Mouse (Mus musculus): ENCODE data around the gene Thoc5. TPM values are rescaled to one million over a fixed set of nuclear protein-coding genes. Genes with fewer than 3 reads are reported as not detected.
A peak's percentile ranks its signal among the peaks of the same experiment; 100 is the strongest.

The Thoc5 gene
- polyA plus RNA-seq, 1 experiment from 2014 or later, result 51.4 TPM

DNA sequence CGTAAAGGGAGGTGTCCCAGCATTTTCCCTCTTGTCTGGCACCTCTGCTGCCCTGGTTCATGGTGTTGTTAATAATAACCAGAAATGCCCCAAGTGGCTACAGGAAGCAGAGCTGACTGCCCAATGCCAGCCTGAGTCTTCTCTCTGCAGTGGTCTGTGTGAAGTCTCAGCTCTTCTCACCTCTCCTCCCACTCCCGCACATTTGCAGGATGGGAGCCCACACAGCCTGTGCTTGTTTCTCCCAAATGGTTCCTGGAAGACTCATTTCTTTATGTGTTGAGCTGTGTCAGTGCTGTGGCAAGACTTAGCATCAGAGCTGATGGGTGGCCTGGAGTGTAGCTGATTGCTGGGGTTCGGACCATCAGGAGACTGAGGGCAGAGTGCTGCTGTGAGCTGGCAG lies 32.1 kb downstream of the Thoc5 start:
- peaks cover 76% of the 10 kb centered on the region for H3K36me3 ChIP-seq
- no peak overlapping the region for H3K4me2 ChIP-seq
- H3K27ac ChIP-seq (replicated peaks), result no peak overlapping the region
- peaks cover 13% of the 10 kb centered on the region for H3K4me1 ChIP-seq (replicated peaks)
- H3K9ac ChIP-seq, result no peak overlapping the region
- no peaks in the 10 kb centered on the region for H3K27me3 ChIP-seq
- 98% methylated on average over 3 of the region's 3 CpGs for WGBS
- H3K4me3 ChIP-seq, result no peak overlapping the region
- no peaks in the 10 kb centered on the region for H3K9me3 ChIP-seq
- ATAC-seq (ENCODE audit: low FRiP score, low read depth), result no peak

DNA sequence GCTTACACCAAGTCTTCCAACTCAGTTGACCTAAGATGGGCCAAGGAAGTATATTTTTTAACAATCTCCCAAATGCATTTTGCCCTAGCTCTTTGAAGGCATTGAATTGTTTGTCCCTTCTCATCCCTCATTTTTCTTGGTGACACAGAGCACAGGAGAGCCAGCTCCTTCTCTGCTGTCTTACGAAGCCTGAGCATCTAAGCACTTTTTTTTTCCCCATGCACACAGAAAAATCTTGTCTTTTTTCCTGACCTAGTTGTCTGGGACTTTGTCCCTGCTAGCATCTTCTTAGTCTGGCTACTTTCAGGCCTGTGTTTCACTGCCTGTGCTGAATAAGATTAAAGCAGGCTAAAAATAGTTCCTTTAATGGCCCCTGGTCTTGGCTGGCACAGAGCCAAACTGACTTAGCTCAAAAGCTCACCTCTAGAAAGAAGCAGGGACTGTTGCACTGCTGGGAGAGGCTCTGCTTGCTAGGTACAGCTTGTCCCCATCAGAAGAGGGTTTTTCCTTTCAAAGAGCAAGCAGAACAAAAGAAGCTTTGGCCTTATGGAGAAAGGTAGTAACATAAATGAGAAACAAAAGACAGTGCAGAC lies 36.0 kb downstream of the Thoc5 start:
- WGBS, result 64% methylated on average over 1 of the region's 1 CpGs
- no peak overlapping the region for H3K4me3 ChIP-seq
- H3K9me3 ChIP-seq, result no peaks in the 10 kb centered on the region
- peaks cover 48% of the 10 kb centered on the region for H3K36me3 ChIP-seq
- H3K9ac ChIP-seq, result no peak overlapping the region
- H3K4me1 ChIP-seq (replicated peaks), result peaks cover 13% of the 10 kb centered on the region
- peak overlapping the region; percentile 51 for H3K27ac ChIP-seq (replicated peaks)
- no peak overlapping the region for H3K4me2 ChIP-seq
- no peaks in the 10 kb centered on the region for H3K27me3 ChIP-seq
- 0 out of 2 replicates have a peak, but pooled peaks have one; percentile 8 for ATAC-seq (ENCODE audit: low FRiP score, low read depth)

DNA sequence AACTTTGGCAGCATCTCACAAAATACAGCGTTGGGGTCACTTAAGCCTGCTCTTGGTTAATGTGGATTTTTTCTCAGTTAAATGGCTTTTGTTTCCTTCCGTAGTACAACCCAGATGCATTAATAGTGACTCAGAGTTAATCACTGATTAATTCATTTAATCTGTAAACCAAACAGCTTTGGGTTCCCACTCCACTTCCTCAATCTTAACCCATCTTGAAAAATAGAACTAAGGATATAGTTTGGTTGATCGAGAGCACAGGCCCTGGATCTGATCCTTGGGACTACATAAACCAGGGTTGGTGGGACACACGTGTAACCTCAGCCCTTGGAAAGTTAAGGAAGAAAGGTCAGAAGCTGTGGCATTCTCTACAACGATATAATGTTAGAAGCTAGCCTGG lies 41.1 kb downstream of the Thoc5 start:
- 0 out of 2 replicates have a peak, but pooled peaks cover 5% of the 10 kb centered on the region for H3K36me3 ChIP-seq
- H3K9me3 ChIP-seq, result no peaks in the 10 kb centered on the region
- no peak overlapping the region for H3K4me2 ChIP-seq
- no peak overlapping the region for H3K4me3 ChIP-seq
- peaks cover 5% of the 10 kb centered on the region for H3K4me1 ChIP-seq (replicated peaks)
- no peak overlapping the region for H3K9ac ChIP-seq
- 82% methylated on average over 5 of the region's 5 CpGs for WGBS
- H3K27ac ChIP-seq (replicated peaks), result no peak overlapping the region
- no peak for ATAC-seq (ENCODE audit: low FRiP score, low read depth)
- H3K27me3 ChIP-seq, result no peaks in the 10 kb centered on the region

DNA sequence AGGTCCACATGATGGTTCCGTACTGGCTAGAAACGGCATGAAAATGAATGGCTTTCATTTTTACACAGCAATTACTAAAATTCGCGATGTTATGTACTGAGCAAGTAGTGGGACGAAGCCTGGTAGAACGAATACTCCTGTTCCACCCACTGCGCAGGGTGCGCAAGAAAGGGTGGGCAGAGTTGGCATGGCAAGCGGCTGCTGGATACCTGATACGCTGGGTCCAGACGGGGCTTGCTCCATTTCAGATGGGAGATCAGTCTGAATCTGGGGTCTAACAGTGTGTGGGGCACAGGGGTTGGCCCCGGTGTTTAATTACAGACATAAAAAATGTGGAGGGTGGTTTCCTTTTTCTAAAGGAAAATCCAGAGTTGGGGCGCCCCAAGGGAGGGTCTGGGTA lies 51.4 kb downstream of the Thoc5 start:
- ATAC-seq (ENCODE audit: low FRiP score, low read depth), result peak; percentile 25; the same call in 1 of the 2 replicates
- Histone ChIP-seq H3K36me3 (no peaks in the 10 kb centered on the region; the same call in 1 of the 2 replicates), H3K9ac (peak overlapping the region; percentile 75; the same call in 1 of the 2 replicates), H3K4me1 (replicated peaks) (peaks cover 40% of the 10 kb centered on the region), H3K4me2 (peak overlapping the region; percentile 75), H3K27me3 (peaks cover 46% of the 10 kb centered on the region), H3K4me3 (peak overlapping the region; percentile 57), H3K9me3 (no peaks in the 10 kb centered on the region), H3K27ac (replicated peaks) (peak overlapping the region; percentile 93)
- 44% methylated on average over 13 of the region's 13 CpGs for whole genome bisulfite sequencing

DNA sequence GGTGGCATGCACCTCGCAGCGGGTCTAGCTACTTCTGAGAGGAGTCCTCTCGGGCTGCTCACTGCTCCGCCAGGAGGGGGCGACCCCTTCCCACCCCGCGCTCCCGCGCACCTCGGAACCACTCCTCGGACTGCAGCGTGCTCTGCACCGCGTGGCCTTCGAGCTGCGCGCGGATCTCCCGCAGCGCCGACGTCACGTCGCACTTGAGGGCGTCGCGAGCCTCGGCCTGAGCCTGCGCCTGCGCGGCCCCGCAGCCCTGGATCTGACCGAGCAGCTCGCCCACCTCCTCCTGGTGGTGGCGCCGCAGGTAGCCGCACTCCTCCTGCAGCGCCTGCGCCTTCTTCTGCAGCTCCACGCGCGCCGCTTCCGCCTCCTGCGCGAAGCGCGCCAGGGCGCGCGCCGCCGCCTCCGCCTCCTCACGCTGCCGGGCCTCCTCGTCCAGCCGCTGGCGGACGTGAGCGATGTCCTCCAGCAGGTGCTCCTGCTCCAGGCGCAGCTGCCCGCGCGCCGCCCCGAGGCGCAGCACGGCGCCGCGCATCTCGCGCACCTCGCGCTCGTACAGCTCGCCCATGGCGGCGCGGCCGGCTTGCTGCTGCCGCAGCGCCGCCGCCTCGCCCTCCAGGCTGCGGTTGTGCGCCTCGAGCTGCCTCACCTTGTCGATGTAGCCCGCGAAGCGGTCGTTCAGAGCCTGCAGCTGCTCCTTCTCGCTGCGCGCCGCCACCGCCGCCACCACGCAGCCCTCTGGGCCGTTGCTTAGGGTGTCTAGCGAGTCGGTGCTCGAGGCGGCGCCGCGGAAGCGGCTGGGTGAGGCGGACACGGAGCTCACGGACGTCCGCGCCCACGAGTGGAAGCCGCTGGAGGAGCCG lies 52.1 kb downstream of the Thoc5 start:
- Histone ChIP-seq H3K4me1 (replicated peaks) (peaks cover 40% of the 10 kb centered on the region), H3K27ac (replicated peaks) (peak overlapping the region; percentile 93), H3K36me3 (no peaks in the 10 kb centered on the region; the same call in 1 of the 2 replicates), H3K4me3 (peak overlapping the region; percentile 57), H3K9me3 (no peaks in the 10 kb centered on the region), H3K27me3 (peaks cover 50% of the 10 kb centered on the region), H3K4me2 (peak overlapping the region; percentile 75), H3K9ac (peak overlapping the region; percentile 75)
- ATAC-seq (ENCODE audit: low FRiP score, low read depth), result peak; percentile 94
- under 1% methylated on average over 115 of the region's 120 CpGs for WGBS

DNA sequence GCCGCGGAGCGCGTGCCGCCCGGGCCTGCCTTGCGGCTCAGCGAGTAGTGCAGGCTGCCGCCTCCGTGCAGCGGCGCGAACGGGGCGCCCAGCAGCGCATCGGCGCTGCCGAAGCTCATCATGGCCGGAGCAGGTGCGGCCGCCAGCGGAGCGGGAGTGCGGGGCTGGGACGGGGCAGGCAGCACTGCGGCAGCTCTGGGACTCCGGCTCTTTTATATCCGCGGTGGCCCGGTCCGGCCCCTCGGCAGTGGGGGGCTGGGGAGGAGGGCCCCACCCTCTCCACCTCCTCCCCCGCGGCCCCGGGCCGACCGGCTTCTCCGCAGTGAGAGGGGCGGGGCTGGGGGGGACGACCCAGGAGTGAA lies 52.7 kb downstream of the Thoc5 start, which contains the start of gene Nefh:
TSS of gene Nefh (minus strand) at position 252 of the 362 bp plus-strand sequence.
- ATAC-seq (ENCODE audit: low FRiP score, low read depth), result peak; percentile 13
- H3K27ac ChIP-seq (replicated peaks), result peak within 1 kb of the TSS; percentile 93
- H3K9me3 ChIP-seq, result no peaks in the 10 kb centered on the region
- peaks cover 40% of the 10 kb centered on the region for H3K4me1 ChIP-seq (replicated peaks)
- H3K36me3 ChIP-seq, result no peaks in the 10 kb centered on the region; the same call in 1 of the 2 replicates
- H3K4me2 ChIP-seq, result peak within 1 kb of the TSS; percentile 75
- H3K4me3 ChIP-seq, result peak within 1 kb of the TSS; percentile 57
- under 1% methylated on average over 41 of the region's 41 CpGs for WGBS
- H3K9ac ChIP-seq, result peak within 1 kb of the TSS; percentile 75
- peaks cover 57% of the 10 kb centered on the region for H3K27me3 ChIP-seq

DNA sequence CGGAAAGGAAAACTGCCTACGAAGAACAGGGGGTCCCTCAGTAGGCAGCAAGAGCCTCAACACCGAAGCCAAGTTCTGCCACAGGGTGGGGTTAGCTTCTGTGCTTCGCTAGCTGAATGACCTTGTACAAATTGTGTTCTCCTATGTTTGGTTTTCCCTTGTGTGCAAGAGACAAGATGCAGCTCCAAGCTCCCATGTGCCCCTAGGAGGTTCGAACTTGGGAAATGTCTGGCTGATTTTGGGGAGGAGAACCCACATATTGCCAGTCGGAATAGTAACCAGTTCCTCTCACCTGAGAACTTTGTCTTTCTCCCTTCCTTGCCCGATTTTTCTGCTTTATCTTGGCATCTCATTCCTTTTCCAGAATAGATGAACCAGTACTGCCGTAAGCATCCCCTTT lies 53.7 kb downstream of the Thoc5 start:
- no peaks in the 10 kb centered on the region; the same call in 1 of the 2 replicates for H3K36me3 ChIP-seq
- H3K9me3 ChIP-seq, result no peaks in the 10 kb centered on the region
- ATAC-seq (ENCODE audit: low FRiP score, low read depth), result no peak
- H3K27ac ChIP-seq (replicated peaks), result no peak overlapping the region
- 0 out of 2 replicates have a peak overlapping the region, but pooled peaks have one; percentile 7 for H3K9ac ChIP-seq
- WGBS, result 24% methylated on average over 8 of the region's 8 CpGs
- H3K4me2 ChIP-seq, result peak overlapping the region; percentile 75
- peak overlapping the region; percentile 57 for H3K4me3 ChIP-seq
- H3K27me3 ChIP-seq, result peaks cover 66% of the 10 kb centered on the region
- peaks cover 46% of the 10 kb centered on the region for H3K4me1 ChIP-seq (replicated peaks)

DNA sequence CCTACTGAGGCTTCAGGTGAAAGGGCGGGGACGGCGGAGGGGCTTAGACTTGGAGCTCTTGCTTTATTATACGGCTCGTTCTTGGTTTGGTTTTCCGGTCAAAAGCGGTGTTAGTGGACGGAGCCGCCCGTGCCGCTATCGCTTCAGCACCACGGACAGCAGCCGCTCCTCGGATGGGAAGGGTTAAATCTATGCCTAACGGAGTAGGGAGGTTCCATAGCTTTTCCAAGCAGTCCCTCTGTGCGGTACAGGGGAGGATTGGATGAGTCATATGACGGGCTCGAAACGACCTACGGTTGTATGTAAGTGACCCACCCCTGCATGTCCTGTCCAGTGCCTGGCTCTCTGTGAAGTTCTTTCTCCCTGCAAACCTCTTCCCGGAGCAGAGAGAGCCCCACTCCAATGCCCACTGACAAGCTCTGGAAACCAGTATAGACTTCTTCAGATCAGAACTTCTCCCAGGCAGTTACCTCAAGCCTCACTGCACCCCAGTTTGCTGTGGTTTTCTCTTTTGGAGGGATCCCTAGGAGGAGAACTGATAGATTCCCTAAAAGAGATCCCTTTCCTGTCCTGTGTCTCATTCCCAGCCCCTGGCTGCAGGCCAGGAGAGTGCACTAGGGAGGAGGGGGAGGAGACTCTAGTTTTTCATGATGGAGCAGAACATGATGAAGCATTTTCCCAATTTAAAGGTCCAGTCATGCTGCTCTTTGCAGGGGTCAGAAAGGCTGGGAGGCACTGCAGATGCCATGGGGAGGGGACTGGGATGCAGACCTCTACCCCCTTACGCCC lies 54.3 kb downstream of the Thoc5 start:
- no peaks in the 10 kb centered on the region for H3K9me3 ChIP-seq
- WGBS, result 4% methylated on average over 23 of the region's 23 CpGs
- H3K4me2 ChIP-seq, result peak overlapping the region; percentile 75
- H3K27ac ChIP-seq (replicated peaks), result no peak overlapping the region
- peaks cover 63% of the 10 kb centered on the region for H3K27me3 ChIP-seq
- H3K9ac ChIP-seq, result peak overlapping the region; percentile 7; the same call in 1 of the 2 replicates
- H3K4me3 ChIP-seq, result peak overlapping the region; percentile 57
- H3K4me1 ChIP-seq (replicated peaks), result peaks cover 48% of the 10 kb centered on the region
- no peak for ATAC-seq (ENCODE audit: low FRiP score, low read depth)
- no peaks in the 10 kb centered on the region; the same call in 1 of the 2 replicates for H3K36me3 ChIP-seq

DNA sequence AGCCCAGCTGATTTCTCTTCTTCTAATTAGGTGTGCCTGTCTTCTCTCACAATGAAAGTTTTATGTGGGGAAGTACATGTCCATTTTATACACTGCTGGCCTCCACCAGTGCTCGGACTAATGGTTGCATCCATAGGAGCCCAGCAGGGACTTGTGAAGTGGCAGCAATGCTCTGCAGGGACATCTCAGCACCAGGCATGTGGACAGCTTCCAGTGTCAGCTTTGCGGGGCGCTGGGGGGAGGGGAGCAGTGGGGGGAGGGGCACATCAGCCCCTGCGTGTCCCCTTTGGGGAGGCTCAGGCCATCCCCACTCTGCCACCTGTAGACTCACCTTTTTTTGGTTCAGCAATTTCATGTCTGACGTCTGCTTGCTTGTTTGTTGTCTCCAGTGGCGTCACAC lies 58.3 kb downstream of the Thoc5 start:
- no peaks in the 10 kb centered on the region for H3K36me3 ChIP-seq
- H3K27me3 ChIP-seq, result peaks cover 39% of the 10 kb centered on the region
- 6% methylated on average over 6 of the region's 6 CpGs for WGBS
- no peak overlapping the region for H3K27ac ChIP-seq (replicated peaks)
- H3K9ac ChIP-seq, result no peak overlapping the region
- no peak overlapping the region for H3K4me3 ChIP-seq
- H3K4me2 ChIP-seq, result no peak overlapping the region
- no peaks in the 10 kb centered on the region for H3K9me3 ChIP-seq
- no peak for ATAC-seq (ENCODE audit: low FRiP score, low read depth)
- peaks cover 28% of the 10 kb centered on the region for H3K4me1 ChIP-seq (replicated peaks)

DNA sequence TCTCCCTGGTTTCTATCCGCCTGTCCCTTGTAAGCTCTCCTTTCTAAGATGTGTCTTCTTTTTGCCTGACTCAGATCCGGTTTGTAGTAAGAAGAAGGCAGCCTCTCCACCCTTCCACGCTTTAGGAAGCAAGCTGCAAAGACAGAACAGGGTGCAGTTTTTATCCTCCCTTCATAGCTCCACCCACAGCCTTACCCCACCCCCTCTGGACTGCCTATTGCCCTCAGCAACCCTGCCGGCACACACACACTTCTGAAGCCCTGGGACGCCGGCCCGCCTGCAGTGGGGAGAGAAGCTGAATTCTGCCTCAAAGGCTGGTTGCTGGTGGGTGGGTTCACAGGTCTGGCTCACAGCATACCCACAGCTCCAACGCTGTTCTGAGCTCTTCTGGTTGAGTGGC lies 58.8 kb downstream of the Thoc5 start:
- no peak for ATAC-seq (ENCODE audit: low FRiP score, low read depth)
- Histone ChIP-seq H3K36me3 (no peaks in the 10 kb centered on the region), H3K27ac (replicated peaks) (no peak overlapping the region), H3K4me1 (replicated peaks) (peaks cover 23% of the 10 kb centered on the region), H3K9ac (no peak overlapping the region), H3K4me3 (no peak overlapping the region), H3K4me2 (no peak overlapping the region), H3K9me3 (no peaks in the 10 kb centered on the region), H3K27me3 (peaks cover 39% of the 10 kb centered on the region)
- WGBS, result 5% methylated on average over 8 of the region's 8 CpGs

DNA sequence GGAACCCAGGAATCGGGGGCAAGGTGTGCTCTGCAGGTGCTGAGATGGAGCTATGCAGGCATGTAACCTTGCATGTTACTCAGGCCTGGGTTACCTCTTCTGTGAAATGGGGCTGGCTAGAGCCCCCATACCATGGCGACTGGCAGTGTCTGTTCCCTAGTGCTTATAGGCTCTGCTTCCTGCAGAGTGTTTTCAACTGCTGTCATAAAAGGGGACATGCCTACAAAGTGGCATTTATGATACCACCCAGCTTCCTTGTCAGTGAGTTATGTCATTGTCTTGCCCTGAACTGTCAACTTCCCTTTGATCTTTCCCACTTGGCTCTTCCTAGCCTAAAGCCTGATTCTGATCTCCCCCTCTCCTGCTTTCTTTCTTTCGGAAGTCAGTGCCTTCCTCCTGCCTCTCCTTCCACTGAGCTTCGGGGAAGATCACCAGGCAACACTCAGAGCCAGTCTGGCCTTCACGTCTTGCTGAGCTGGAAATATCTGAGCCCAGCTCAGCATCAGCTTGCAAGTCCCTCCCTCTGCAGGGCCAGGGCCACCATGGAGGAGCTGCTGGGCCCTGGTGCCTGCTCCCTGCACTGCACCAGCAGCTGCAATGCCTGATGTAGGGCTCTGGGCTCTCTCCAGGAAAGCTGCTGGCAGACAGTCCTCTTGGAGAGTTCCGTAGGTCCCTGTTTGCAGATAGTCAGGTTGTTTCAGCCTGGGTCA lies 68.1 kb downstream of the Thoc5 start:
- Histone ChIP-seq H3K9me3 (no peaks in the 10 kb centered on the region), H3K4me2 (no peak overlapping the region), H3K36me3 (no peaks in the 10 kb centered on the region), H3K4me1 (replicated peaks) (no peaks in the 10 kb centered on the region; the same call in 1 of the 2 replicates), H3K27ac (replicated peaks) (no peak overlapping the region), H3K27me3 (no peaks in the 10 kb centered on the region), H3K4me3 (no peak overlapping the region), H3K9ac (no peak overlapping the region)
- WGBS, result 54% methylated on average over 6 of the region's 6 CpGs
- ATAC-seq (ENCODE audit: low FRiP score, low read depth), result no peak

Data from hindbrain, embryonic 15.5 days (tissue).